Comparison of ENCODE assay signal across 18 mouse cellular contexts in the genomic region with DNA sequence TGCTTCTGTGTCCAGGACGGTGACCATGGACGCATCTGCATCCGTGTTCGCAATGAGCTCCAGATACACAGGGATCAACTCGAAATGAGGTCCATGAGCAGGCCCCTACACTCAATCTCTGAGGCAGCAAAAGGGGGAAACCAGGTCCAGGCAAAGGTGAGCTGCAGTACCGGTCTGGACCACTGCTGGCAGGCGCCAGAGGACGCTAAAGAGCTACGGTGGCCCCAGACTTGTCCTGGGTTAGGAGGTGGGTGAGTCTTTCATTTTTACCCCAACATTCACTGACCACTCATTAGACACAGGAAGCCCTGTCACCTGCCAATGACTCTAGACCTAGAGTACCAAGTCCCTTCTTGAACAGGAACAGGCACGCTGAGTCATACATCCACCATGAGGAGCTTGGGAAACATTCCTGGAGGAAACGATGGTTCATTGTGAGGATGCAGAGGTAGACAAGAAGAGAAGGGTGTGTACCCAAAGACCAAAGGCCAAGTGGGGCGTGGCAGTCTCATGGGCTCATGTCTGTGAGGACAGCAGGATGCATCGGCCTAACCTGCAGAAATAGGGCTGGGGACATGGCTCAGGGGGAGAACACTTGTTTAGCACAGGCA. TPM values are rescaled to one million over a fixed set of nuclear protein-coding genes. Genes with fewer than 3 reads are reported as not detected.
DNase-seq lines count a peak whose midpoint lies in the region; ATAC-seq lines count a peak whose summit lies in the region.
"Had no signal": no experiment of that assay in that cellular context is flagged by ENCODE, and none has a peak within 500 bp of the region (broad histone marks: within the 10 kb centered on the region; RNA-seq: fewer than 3 reads in every experiment).

No protein-coding gene starts in this region.

- no peak overlapping the region for H3K27ac ChIP-seq in kidney, embryonic 14.5 days (ENCODE audit: low read depth, low read length)
- H3K27ac ChIP-seq: heart, embryonic 15.5 days; hindbrain, embryonic 14.5 days; liver, embryonic 13.5 days; neural tube, embryonic 12.5 days had no signal

- no peak overlapping the region for H3K4me2 ChIP-seq in kidney, embryonic 14.5 days (replicated peaks; ENCODE audit: low read depth, low read length)
- H3K4me2 ChIP-seq: heart, embryonic 15.5 days; hindbrain, embryonic 14.5 days; liver, embryonic 13.5 days; neural tube, embryonic 12.5 days had no signal

- H3K9ac ChIP-seq in kidney, embryonic 14.5 days (ENCODE audit: low read depth, low read length): no peak overlapping the region
- H3K9ac ChIP-seq: heart, embryonic 15.5 days; hindbrain, embryonic 14.5 days; liver, embryonic 13.5 days; neural tube, embryonic 12.5 days had no signal

- H3K27me3 ChIP-seq in kidney, embryonic 14.5 days (ENCODE audit: control insufficient read depth, insufficient read depth, low read length): no peaks in the 10 kb centered on the region
- H3K27me3 ChIP-seq: heart, embryonic 15.5 days; neural tube, embryonic 12.5 days had no signal

- H3K4me1 ChIP-seq in kidney, embryonic 14.5 days (ENCODE audit: control insufficient read depth, insufficient read depth, low read length): peaks cover 7% of the 10 kb centered on the region

- WGBS in kidney, embryonic 14.5 days: 74% methylated on average over 13 of the region's 13 CpGs

- no peak for ATAC-seq in kidney, embryonic 14.5 days (ENCODE audit: low FRiP score, low TSS enrichment)
- no peak for ATAC-seq in monocyte, adult 5-6 weeks (replicated peaks; ENCODE audit: insufficient number of reproducible peaks, low FRiP score, low TSS enrichment, poor library complexity, severe bottlenecking)
- ATAC-seq: forebrain, embryonic 16.5 days had no signal

- DNase-seq in kidney, postnatal 14 days: peak; percentile 39
- peak; percentile 39 for DNase-seq in 3134 (ENCODE audit: extremely low read depth, insufficient read length, low spot score)
- peak; percentile 35 for DNase-seq in 3T3-L1 (ENCODE audit: low read depth, low spot score)
- DNase-seq in ZHBTc4 (ENCODE audit: low read depth, low spot score): peak; percentile 73
- DNase-seq in cerebellum, adult 8-10 months: no peak
- DNase-seq: adrenal gland, adult 2 months; cerebellum, adult 9-10 months; embryo, embryonic 11 days; gastrocnemius, postnatal 25 days; liver, embryonic 13.5 days; midbrain, embryonic 14.5 days; thymus, postnatal 25 days had no signal

- no peaks in the 10 kb centered on the region for H3K36me3 ChIP-seq in kidney, embryonic 14.5 days (ENCODE audit: control insufficient read depth, insufficient read depth, low read length)
- H3K36me3 ChIP-seq: heart, embryonic 15.5 days; liver, embryonic 13.5 days; neural tube, embryonic 12.5 days had no signal

- H3K9me3 ChIP-seq in kidney, embryonic 14.5 days (ENCODE audit: control insufficient read depth, low read length): no peaks in the 10 kb centered on the region
- H3K9me3 ChIP-seq: heart, embryonic 15.5 days; liver, embryonic 13.5 days; neural tube, embryonic 12.5 days had no signal

- H3K4me3 ChIP-seq in kidney, embryonic 14.5 days (ENCODE audit: low read length): no peak overlapping the region
- H3K4me3 ChIP-seq: heart, embryonic 15.5 days; liver, embryonic 13.5 days; neural tube, embryonic 12.5 days had no signal

RNA-seq across cellular contexts. Expression of a gene that starts 21.8 kb away (rescaled TPM):
- 3.8 and 5.3 TPM in 2 replicates for polyA plus RNA-seq in kidney, embryonic 14.5 days (2014; fragmentation: Nextera tagmentation; extraction: Ambion mirVana)
- total RNA-seq in monocyte, adult 5-6 weeks (2017): 12.8 to 13.9 TPM (median 13.3 TPM) in 3 replicates

RNA-seq across cellular contexts. Expression of a gene that starts 42.0 kb away (rescaled TPM):
- polyA plus RNA-seq in kidney, embryonic 14.5 days (2014; fragmentation: Nextera tagmentation; extraction: Ambion mirVana): 10.7 and 19.9 TPM in 2 replicates
- total RNA-seq in monocyte, adult 5-6 weeks (2017): 32.2 to 42.1 TPM (median 33.3 TPM) in 3 replicates
